Mouse (Mus musculus) left cerebral cortex, adult 2 months (tissue): Measurements from ENCODE around the gene Rab1b. TPM values are rescaled to one million over a fixed set of nuclear protein-coding genes. Genes with fewer than 3 reads are reported as not detected.
"Not testable (repeated sequence)": the region's sequence is repeated elsewhere in the genome, so short reads cannot be mapped to it uniquely, and the experiment has no call there.

Source experiments
- DNase-seq, 2 experiments: peaks; one replicate each; pipeline ENCODE4 v3.0.0; 2021 to 2022; ENCODE audit warnings: low spot score in 2 of 2, mixed read lengths in 1 of 2; ENCODE audit errors: extremely low spot score in 1 of 2
- H3K27ac ChIP-seq: fragments of 200-600 bp; 2 replicates; pipeline ENCODE4 v1.8.1; 2022
- H3K4me3 ChIP-seq: fragments of 200-600 bp; 2 replicates; pipeline ENCODE4 v1.8.1; 2022
- CTCF ChIP-seq: fragments of 200-600 bp; IDR thresholded peaks from 2 replicates; pipeline ENCODE4 v1.8.1; 2022; ENCODE audit warnings: antibody characterized with exemption, mild to moderate bottlenecking, moderate library complexity
- intact Hi-C: fragments of 180-260 bp; cut with DNase I; formaldehyde crosslinking; loops from one replicate; pipeline ENCODE4 v1.15.1; 2025
- long read RNA-seq, 2 experiments: library from polyadenylated mRNA; stranded (forward); transcript quantifications; one replicate each; pipeline ENCODE4 v2.0.0; 2021; ENCODE audit warnings: borderline mapping rate in 2 of 2
- total RNA-seq, 2 experiments: library from RNA; stranded (reverse); gene quantifications; 2 replicates each; pipeline ENCODE4 v1.2.3; 2021

Gene Rab1b
- total RNA-seq: 100 to 1,000 TPM; 144 to 157 TPM
- long read RNA-seq, experiment 1, transcript Rab1b-201 (6 exons, 1,913 nt): major isoform, 254 of 291 reads
- long read RNA-seq, experiment 1, partial matches to known transcripts: 7 of 291 reads
- long read RNA-seq, experiment 1, other reads (novel, unspliced or antisense): 26 of 291 reads
- long read RNA-seq, experiment 2, transcript Rab1b-201 (6 exons, 1,913 nt): major isoform, 168 of 196 reads
- long read RNA-seq, experiment 2, partial matches to known transcripts: 6 of 196 reads
- long read RNA-seq, experiment 2, other reads (novel, unspliced or antisense): 21 of 196 reads

DNA sequence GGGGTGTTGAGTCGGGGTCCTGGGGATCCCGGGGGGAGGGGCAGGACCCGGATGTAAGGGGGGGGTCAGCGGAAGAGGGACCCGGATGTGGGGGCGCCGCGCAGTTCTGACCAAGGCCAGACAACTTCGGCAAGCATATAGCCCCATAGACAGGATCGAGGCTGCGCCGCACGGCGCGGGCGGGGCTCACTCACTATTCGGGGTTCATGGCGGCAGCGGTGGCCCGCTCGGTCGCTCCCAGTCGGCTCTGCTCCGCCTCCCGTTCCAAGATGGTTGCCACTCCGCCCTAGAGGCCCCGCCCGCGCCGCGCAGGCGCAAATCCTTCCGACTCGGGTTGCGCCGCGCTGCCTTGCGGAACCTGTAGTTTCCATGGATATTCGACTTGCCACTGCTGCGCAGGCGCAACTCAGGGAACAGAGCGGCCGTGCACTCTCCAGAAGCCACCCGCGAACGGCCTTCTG is at the start of gene Rab1b:
Gene Rab1b (minus strand): TSS at position 342 of the 461 bp plus-strand sequence.
- peak; percentile 98 for DNase-seq
- no peak for TF ChIP-seq CTCF
- peak within 1 kb of the TSS; percentile 93 for H3K4me3 ChIP-seq
- intact Hi-C loops: loop anchor here (1.0 kb wide), 1 partner anchor 11 kb away; no protein-coding TSS in a partner anchor
- peak within 1 kb of the TSS; percentile 100 for H3K27ac ChIP-seq

DNA sequence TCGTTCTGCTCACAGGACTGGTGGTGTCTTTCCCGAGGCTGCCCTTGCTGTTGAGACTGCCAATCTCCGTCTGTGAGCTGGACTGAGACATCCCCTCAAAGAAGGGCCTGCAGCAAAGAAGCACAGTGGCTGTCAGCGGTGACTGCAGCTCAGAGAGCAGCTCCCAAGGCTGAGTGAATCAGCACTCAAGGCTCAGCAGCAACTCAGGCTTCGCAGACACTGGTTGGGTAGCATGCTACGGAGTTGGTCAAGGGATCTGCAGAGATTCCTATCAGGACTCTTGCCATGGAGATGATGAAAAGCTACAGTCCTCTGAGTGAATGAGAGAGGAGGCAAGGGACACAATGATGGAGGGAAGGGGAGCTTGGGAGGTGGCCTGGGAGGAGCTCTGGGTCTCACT is 45.4 kb upstream of the Rab1b start:
- no peak for TF ChIP-seq CTCF
- intact Hi-C loops: no loop called here
- H3K4me3 ChIP-seq: no peak overlapping the region
- no peak for DNase-seq
- peak overlapping the region; percentile 90 for H3K27ac ChIP-seq

DNA sequence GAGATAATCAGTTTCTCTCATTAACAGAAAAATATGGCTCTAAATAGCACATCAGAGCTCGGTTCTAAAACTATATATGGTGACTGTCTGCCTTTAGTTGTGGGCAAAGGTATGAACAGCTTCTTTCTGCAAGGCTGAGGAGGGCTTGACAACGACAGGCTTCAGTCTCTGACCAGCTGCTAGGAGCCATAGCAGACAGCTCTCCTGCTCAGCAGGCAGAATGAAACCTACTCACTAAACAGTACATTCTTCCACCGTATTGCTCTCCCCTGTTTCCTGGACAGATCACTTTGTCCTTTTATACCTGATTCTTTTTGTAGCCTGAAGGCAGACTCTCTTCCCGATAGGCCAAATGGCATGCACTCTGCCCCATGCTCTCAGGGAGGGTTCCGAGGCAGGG is 44.9 kb upstream of the Rab1b start:
- intact Hi-C loops: loop anchor here (1.0 kb wide), 1 partner anchor 57 kb away; no protein-coding TSS in a partner anchor
- Histone ChIP-seq H3K4me3 (no peak overlapping the region), H3K27ac (peak overlapping the region; percentile 90)
- no peak for DNase-seq
- no peak for TF ChIP-seq CTCF

DNA sequence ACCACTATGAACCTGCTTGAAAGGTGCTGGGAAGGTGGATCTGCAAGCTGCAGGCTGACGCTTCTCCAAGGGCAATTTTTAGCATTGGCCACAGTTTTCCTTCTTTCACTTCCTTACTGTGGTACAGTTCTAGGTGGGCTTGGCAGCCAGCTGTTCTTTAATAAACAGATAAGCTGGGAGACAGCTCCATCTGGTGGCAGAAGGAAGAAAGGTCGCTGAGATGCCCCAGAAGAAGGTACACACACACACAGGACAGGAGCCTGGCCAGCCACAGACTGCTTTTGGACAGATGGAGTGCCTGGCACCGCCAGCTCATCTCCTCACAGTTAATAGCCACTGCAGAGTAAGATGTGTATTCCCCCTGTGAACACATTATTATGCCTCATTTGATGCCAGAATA is 44.5 kb upstream of the Rab1b start:
- peak; percentile 78 for TF ChIP-seq CTCF
- peak; percentile 63 to 69 for DNase-seq
- Histone ChIP-seq H3K27ac (peak overlapping the region; percentile 90), H3K4me3 (no peak overlapping the region)
- intact Hi-C loops: loop anchor here (1.0 kb wide), 1 partner anchor 57 kb away; no protein-coding TSS in a partner anchor

DNA sequence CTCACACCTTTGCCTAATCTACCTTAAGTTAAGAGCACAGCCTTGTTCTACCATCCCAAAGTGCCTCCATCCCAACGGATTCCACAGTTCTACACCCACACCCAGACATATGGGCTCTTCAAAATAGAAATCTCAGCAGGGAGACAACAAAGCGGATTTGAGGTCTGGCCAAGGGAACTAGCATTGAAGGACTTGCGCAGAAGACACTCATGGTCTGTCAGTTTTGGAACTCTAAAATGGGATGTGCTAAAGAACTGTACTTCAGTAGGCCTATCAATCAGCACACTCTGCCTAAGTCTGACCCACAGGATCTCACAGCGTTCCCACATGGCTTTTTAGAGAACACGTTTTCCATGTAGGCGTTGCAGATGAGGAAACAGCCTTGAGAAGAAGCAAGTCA is 43.5 kb upstream of the Rab1b start:
- Histone ChIP-seq H3K27ac (peak overlapping the region; percentile 90), H3K4me3 (no peak overlapping the region)
- intact Hi-C loops: no loop called here
- DNase-seq: peak; percentile 38 to 44
- TF ChIP-seq CTCF: no peak

DNA sequence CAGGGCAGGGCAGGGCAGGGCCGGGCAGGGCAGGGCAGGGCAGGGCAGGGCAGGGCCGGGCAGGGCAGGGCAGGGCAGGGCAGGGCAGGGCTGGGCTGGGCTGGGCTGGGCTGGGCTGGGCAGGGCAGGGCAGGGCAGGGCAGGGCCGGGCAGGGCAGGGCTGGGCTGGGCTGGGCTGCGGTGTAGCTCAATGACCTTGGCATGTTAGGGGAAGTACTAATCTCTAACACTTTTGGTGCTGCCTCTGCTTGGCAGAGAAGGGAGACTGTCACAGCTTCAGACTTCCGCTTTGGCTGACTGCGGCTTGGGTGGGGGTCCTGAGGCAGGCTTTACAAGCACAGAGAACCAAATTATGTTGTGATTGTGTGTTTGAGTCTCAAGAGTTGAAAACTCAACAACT is 42.2 kb upstream of the Rab1b start:
- H3K27ac ChIP-seq, DNase-seq, intact Hi-C loops, H3K4me3 ChIP-seq: not testable (repeated sequence)

DNA sequence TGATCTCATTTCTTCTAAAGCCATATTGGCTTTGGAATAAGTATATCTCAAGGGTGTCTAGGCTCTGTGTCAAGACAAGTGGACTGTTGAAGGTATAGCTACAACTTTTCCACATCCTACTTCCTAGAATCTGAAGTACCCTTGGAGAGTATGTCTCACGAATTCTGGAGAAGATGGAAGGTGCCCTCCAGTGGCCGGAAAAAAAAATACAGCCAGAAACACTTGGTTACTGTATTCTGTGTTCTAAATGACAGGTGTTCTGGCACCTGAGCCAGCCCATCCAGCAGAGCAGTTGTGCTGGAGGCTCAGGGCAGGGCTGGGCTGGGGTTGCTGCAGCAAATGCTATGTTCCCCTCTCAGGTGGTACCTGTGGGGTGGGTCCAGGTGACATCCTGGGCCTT is 32.8 kb upstream of the Rab1b start:
- intact Hi-C loops: loop anchor here (2.0 kb wide), 2 partner anchors 21 to 51 kb away; partner anchors contain the start of genes Klc2 and Yif1a
- TF ChIP-seq CTCF: peak; percentile 75
- H3K27ac ChIP-seq: peak overlapping the region; percentile 30
- no peak overlapping the region for H3K4me3 ChIP-seq
- DNase-seq: peak; percentile 63 to 74

DNA sequence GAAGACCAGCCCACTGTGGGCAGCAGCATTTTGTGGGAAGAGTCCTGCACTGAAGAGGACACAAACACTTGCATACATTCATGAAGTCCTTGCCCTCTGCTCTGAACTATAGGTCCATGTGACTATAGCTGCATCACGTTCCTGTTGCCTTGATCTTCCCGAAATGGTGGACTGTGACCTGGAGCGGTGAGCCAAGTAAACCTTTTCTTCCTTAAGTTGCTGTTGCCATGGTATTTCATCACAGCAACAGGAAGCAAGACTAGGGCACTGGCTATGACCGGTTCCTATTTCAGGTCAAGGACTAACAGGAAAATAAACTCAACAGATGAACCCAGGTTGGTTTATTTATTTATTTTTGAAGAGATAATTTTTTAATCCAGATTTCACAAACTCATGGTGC is 24.4 kb upstream of the Rab1b start:
- H3K27ac ChIP-seq: no peak overlapping the region
- DNase-seq: no peak
- intact Hi-C loops: no loop called here
- no peak overlapping the region for H3K4me3 ChIP-seq
- no peak for TF ChIP-seq CTCF

DNA sequence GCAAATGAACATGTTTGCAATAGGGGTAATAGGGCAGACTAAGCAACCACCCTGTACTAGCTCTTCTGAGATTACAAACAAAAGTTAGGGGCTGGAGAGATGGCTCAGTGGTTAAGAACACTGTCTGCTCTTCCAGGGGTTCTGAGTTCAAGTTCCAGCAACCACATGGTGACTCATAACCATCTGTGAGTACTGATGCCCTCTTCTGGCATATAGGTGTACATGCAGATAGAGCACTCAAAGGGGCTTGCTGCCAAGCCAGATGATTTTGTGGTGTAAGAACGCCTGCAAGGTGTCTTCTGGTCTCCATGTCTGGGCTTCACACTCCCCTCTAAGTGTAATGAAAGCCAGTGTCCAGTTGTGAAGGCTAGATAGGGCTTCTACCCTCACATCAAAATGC is 22.9 kb upstream of the Rab1b start:
- peak; percentile 56 for TF ChIP-seq CTCF
- DNase-seq: no peak
- Histone ChIP-seq H3K4me3 (no peak overlapping the region), H3K27ac (no peak overlapping the region)
- intact Hi-C loops: no loop called here

DNA sequence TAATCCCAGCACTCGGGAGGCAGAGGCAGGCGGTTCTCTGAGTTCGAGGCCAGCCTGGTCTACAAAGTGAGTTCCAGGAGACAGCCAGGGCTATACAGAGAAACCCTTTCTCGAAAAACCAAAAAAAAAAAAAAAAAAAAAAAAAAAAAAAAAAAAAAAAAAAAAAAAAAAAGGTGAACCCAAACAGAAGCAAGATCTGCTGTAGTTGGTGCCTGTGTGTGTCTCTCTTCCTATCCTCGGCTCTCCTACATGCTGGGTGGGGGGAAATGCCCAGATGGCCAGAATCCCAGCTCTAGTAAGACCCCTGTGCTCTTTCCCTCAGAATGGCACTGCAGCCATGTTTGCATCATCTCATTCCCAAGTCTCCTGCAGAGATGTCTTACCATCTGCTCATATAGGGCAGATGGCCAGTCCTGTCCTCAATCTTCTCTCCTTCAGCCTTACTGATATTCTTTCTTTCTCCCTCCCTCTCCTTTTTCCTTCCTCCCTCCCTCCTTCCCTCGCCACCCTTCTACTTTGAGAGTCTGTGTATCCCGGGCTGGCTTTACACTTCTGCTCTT is 17.3 kb upstream of the Rab1b start:
- Histone ChIP-seq H3K4me3 (no peak overlapping the region), H3K27ac (no peak overlapping the region)
- intact Hi-C loops: no loop called here
- no peak for DNase-seq
- TF ChIP-seq CTCF: no peak

DNA sequence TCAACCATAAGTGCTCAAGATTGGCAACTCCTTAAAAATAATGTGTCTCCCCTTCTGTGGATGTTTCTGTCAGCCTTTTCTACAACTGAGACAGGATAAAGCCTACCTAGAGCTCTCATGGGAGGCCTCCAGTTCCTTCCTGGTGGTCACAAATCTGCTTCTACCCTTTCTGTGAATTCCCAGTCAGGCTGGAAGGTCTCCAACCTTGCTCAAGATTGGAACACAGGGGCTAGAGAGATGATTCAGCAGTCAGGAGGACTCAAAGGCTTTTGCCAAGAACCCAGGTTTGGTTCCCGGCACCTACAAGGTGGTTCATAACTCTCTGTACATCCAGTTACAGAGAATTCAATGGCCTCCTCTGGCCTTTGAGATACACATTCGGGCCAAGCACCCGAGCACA is 16.4 kb upstream of the Rab1b start:
- DNase-seq: no peak
- Histone ChIP-seq H3K4me3 (no peak overlapping the region), H3K27ac (no peak overlapping the region)
- no peak for TF ChIP-seq CTCF
- intact Hi-C loops: no loop called here

DNA sequence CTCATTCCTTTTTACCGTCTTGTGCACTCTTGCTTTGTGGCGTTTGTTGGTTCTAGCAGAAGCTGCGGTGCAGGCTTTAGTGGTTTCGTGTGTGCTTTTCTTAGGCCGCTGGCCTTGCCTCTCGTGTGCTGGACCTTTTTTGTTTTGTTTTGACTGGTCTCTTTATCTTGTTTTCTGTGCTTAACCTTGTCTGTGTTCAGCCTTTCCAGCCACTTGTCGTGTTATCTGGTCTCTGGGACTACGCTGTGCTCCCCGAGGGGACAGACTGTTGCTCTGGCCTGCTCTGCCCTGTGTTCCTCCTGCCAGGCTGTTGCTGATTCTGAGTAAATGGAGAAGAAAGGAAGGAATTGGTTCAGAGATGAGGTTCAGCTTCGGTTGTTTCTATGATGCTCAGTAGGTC is 15.6 kb upstream of the Rab1b start:
- DNase-seq: no peak
- no peak for TF ChIP-seq CTCF
- intact Hi-C loops: no loop called here
- Histone ChIP-seq H3K4me3 (no peak overlapping the region), H3K27ac (no peak overlapping the region)

DNA sequence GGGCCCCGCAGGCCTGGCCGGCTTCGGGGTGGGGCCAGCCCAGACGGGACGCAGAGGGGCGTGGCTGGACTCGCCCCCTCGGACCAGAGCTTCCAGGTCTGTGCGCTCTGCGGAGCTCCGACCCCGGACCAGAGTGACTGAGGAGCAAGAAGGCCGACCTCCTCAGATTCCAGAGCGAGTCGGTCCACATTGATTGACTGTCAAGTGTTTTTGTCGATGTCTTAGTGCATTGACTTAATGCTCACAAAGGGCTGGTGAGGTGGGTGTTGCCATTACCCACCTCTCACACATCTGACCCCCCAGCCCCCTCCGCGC is 11.5 kb upstream of the Rab1b start, which contains the start of gene Klc2:
Gene Klc2 (minus strand): TSS at position 177 of the 315 bp plus-strand sequence.
- DNase-seq: no peak
- peak within 1 kb of the TSS; percentile 81 for H3K4me3 ChIP-seq
- TF ChIP-seq CTCF: no peak
- intact Hi-C loops: loop anchor here (2.0 kb wide), 1 partner anchor 20 kb away; no protein-coding TSS in a partner anchor
- peak within 1 kb of the TSS; percentile 95 for H3K27ac ChIP-seq
